In the genomic region with DNA sequence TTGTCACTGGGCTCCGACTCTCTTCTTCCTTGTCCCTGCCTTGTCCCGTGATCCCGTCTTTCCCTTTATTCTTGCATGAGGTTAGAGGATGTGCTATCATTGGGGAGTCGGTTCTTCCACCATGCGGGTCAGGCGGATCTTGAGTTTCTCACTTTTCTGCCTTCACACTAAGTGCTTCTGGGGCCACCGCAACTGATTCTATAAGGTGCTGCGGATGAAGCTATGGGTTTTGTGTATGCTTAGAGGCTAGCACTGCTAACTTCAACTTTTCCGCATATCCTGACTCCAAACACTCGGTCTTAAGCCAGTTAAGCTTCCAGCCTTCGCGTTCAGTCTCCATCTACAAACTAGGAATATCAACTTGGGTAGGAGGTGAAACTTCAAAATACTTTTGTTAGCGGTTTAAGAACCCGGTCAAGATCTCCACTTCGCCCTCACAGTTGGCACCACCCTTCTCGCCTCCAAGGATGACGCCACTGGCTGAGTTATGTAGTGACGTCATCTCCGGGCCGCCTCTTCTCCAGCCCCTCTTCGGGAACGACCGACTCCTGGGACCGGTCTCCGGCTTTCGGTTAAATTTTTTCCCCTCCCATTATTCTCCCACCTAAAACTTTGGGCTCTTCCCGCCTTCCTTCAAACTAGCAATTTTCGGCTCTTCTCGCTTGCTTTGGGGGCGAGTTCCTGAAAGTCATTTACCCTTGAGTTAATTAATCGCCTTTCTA, we compare ENCODE assay signal across 8 mouse cellular contexts. TPM values are rescaled to one million over a fixed set of nuclear protein-coding genes. Genes with fewer than 3 reads are reported as not detected.
A peak's percentile ranks its signal among the peaks of the same experiment; 100 is the strongest.
DNase-seq lines count a peak whose midpoint lies in the region; ATAC-seq and TF ChIP-seq lines count a peak whose summit lies in the region.

No protein-coding gene starts in this region.

- peak overlapping the region; percentile 82 for H3K4me2 ChIP-seq in forebrain, postnatal 0 days (ENCODE audit: low read depth)
- H3K4me2 ChIP-seq in lung, embryonic 16.5 days (ENCODE audit: low read depth, low read length) = peak overlapping the region; percentile 80

- peak overlapping the region; percentile 98 for H3K27ac ChIP-seq in cerebellum, adult 2 months (ENCODE audit: insufficient read depth, low read length)
- H3K27ac ChIP-seq in forebrain, postnatal 0 days (ENCODE audit: low read depth, low read length) = peak overlapping the region; percentile 100
- H3K27ac ChIP-seq in lung, embryonic 16.5 days (ENCODE audit: low read length) = peak overlapping the region; percentile 100
- H3K27ac ChIP-seq in thymus, adult 2 months (ENCODE audit: control insufficient read depth, insufficient read depth, low read length) = peak overlapping the region; percentile 86

- H3K4me1 ChIP-seq in G1E (ENCODE audit: insufficient read depth, low read depth, low read length) = peaks cover 21% of the 10 kb centered on the region
- peaks cover 15% of the 10 kb centered on the region; the same call in 1 of the 2 replicates for H3K4me1 ChIP-seq in cerebellum, adult 2 months (ENCODE audit: control insufficient read depth, insufficient read depth, low read length)
- H3K4me1 ChIP-seq in forebrain, postnatal 0 days (ENCODE audit: insufficient read depth) = peaks cover 6% of the 10 kb centered on the region; the same call in 1 of the 2 replicates
- peaks cover 11% of the 10 kb centered on the region for H3K4me1 ChIP-seq in lung, embryonic 16.5 days (replicated peaks; ENCODE audit: control insufficient read depth, insufficient read depth, low read length)
- H3K4me1 ChIP-seq in thymus, adult 2 months (replicated peaks; ENCODE audit: control insufficient read depth, insufficient read depth, low read length) = peaks cover 13% of the 10 kb centered on the region

- H3K36me3 ChIP-seq in G1E (replicated peaks) = peaks cover 12% of the 10 kb centered on the region
- no peaks in the 10 kb centered on the region for H3K36me3 ChIP-seq in forebrain, postnatal 0 days (ENCODE audit: insufficient read depth)
- no peaks in the 10 kb centered on the region for H3K36me3 ChIP-seq in lung, embryonic 16.5 days (ENCODE audit: control insufficient read depth, insufficient read depth, low read length)
- H3K36me3 ChIP-seq in thymus, adult 2 months (ENCODE audit: control insufficient read depth, insufficient read depth, low read length) = no peaks in the 10 kb centered on the region

- WGBS in cerebellum, adult 2 months = under 1% methylated on average over 31 of the region's 31 CpGs
- 1% methylated on average over 31 of the region's 31 CpGs for WGBS in forebrain, postnatal 0 days
- WGBS in lung, embryonic 16.5 days = under 1% methylated on average over 31 of the region's 31 CpGs
- WGBS in thymus, adult 2 months = 2% methylated on average over 31 of the region's 31 CpGs

- no peak for TF ChIP-seq CTCF in G1E (IDR thresholded peaks at IDR 0.05; ENCODE audit: low read depth, low read length)
- TF ChIP-seq CTCF in cerebellum, adult 2 months (IDR thresholded peaks at IDR 0.05; ENCODE audit: borderline replicate concordance, insufficient read depth, low read depth, low read length) = no peak
- no peak for TF ChIP-seq CTCF in forebrain, postnatal 0 days (IDR thresholded peaks at IDR 0.05; ENCODE audit: low read depth)
- no peak for TF ChIP-seq CTCF in thymus, adult 2 months (IDR thresholded peaks at IDR 0.05; ENCODE audit: borderline replicate concordance, control insufficient read depth, extremely low read depth, insufficient read depth, low read length, poor library complexity)

- H3K4me3 ChIP-seq in G1E (ENCODE audit: low read depth, low read length) = peak overlapping the region; percentile 83
- H3K4me3 ChIP-seq in cerebellum, adult 2 months (replicated peaks; ENCODE audit: insufficient read depth, low read depth, low read length) = peak overlapping the region; percentile 89
- peak overlapping the region; percentile 51 for H3K4me3 ChIP-seq in forebrain, postnatal 0 days (ENCODE audit: low read depth, low read length)
- H3K4me3 ChIP-seq in lung, embryonic 16.5 days (ENCODE audit: low read length) = peak overlapping the region; percentile 93
- H3K4me3 ChIP-seq in thymus, adult 2 months (ENCODE audit: control insufficient read depth, insufficient read depth, low read length) = peak overlapping the region; percentile 57

- no peaks in the 10 kb centered on the region for H3K9me3 ChIP-seq in G1E (replicated peaks)
- no peaks in the 10 kb centered on the region for H3K9me3 ChIP-seq in forebrain, postnatal 0 days (ENCODE audit: low read length)
- no peaks in the 10 kb centered on the region for H3K9me3 ChIP-seq in lung, embryonic 16.5 days (ENCODE audit: control insufficient read depth, low read length)

- peak; percentile 84; the same call in 1 of the 2 replicates for TF ChIP-seq POLR2A in cerebellum, adult 2 months (IDR thresholded peaks at IDR 0.05; ENCODE audit: borderline replicate concordance, insufficient read depth, low read length)
- peak; percentile 53 for TF ChIP-seq POLR2A in thymus, adult 2 months (IDR thresholded peaks at IDR 0.05; ENCODE audit: control insufficient read depth, extremely low read depth, insufficient read depth, low read length, poor library complexity)

- no peaks in the 10 kb centered on the region for H3K27me3 ChIP-seq in G1E (ENCODE audit: insufficient read depth, low read length)
- H3K27me3 ChIP-seq in cerebellum, adult 2 months (ENCODE audit: control insufficient read depth, insufficient read depth, low read length) = no peaks in the 10 kb centered on the region
- H3K27me3 ChIP-seq in forebrain, postnatal 0 days (ENCODE audit: insufficient read depth, low read length) = no peaks in the 10 kb centered on the region
- no peaks in the 10 kb centered on the region for H3K27me3 ChIP-seq in lung, embryonic 16.5 days (ENCODE audit: control insufficient read depth, insufficient read depth, low read depth, low read length)
- no peaks in the 10 kb centered on the region for H3K27me3 ChIP-seq in thymus, adult 2 months (ENCODE audit: control insufficient read depth, insufficient read depth, low read length)

- peak; percentile 51 for ATAC-seq in G1E (ENCODE audit: extremely low read depth, insufficient number of reproducible peaks, low FRiP score, poor library complexity, severe bottlenecking)
- peak; percentile 56 for ATAC-seq in forebrain, postnatal 0 days
- peak; percentile 78 for ATAC-seq in lung, embryonic 16.5 days (ENCODE audit: low read depth)

- peak overlapping the region; percentile 38 for H3K9ac ChIP-seq in forebrain, postnatal 0 days
- H3K9ac ChIP-seq in lung, embryonic 16.5 days (ENCODE audit: low read length) = peak overlapping the region; percentile 72

- peak; percentile 57 for DNase-seq in G1E (ENCODE audit: low spot score)
- DNase-seq in cerebellum, adult 2 months = peak; percentile 94 to 96
- no peak for DNase-seq in forebrain, postnatal 0 days
- DNase-seq in heart, postnatal 4 days = peak; percentile 93
- DNase-seq in layer of hippocampus, adult 8-10 months (ENCODE audit: low spot score in 2 of 2) = peak; percentile 90 to 91
- peak; percentile 87 for DNase-seq in ovary, adult 18-20 months (ENCODE audit: low spot score)
- peak; percentile 87 for DNase-seq in thymus, adult 2 months

RNA-seq across cellular contexts. Expression of a gene that starts 1.5 kb away (rescaled TPM):
- 62.2 and 64.4 TPM in 2 replicates for total RNA-seq in G1E (2014; fragmentation: Nextera tagmentation)
- total RNA-seq in G1E (2017) = 18.6 and 23.7 TPM in 2 replicates
- polyA plus RNA-seq in G1E (2012) = 179 and 193 TPM in 2 replicates
- 42.0 and 50.2 TPM in 2 replicates for polyA plus RNA-seq in cerebellum, adult 2 months (2012; rRNA removed)
- 36.7 and 57.5 TPM in 2 replicates for total RNA-seq in forebrain, postnatal 0 days (2014; rRNA removed)
- polyA plus RNA-seq in forebrain, postnatal 0 days (2015; fragmentation: Nextera tagmentation; extraction: Ambion mirVana) = 9.4 and 11.0 TPM in 2 replicates
- 10 to 100 TPM; 36.8 to 39.3 TPM for total RNA-seq in heart, postnatal 4 days (2021)
- 10 to 100 TPM; 43.3 to 50.2 (median 47.1) TPM for total RNA-seq in layer of hippocampus, adult 8-10 months (2022)
- 13.1 and 13.2 TPM in 2 replicates for polyA plus RNA-seq in lung, embryonic 16.5 days (2015; fragmentation: Nextera tagmentation; extraction: Ambion mirVana)
- 81.3 and 100 TPM in 2 replicates for polyA plus RNA-seq in thymus, adult 2 months (2012; rRNA removed)

RNA-seq across cellular contexts. Expression of a gene that starts 11.7 kb away (rescaled TPM):
- total RNA-seq in G1E (2014; fragmentation: Nextera tagmentation) (105 TPM in 2 replicates), G1E (2017) (319 and 383 TPM in 2 replicates)
- 49.5 and 52.0 TPM in 2 replicates for polyA plus RNA-seq in G1E (2012)
- polyA plus RNA-seq in cerebellum, adult 2 months (2012; rRNA removed) = 78.2 and 84.0 TPM in 2 replicates
- 114 and 122 TPM in 2 replicates for total RNA-seq in forebrain, postnatal 0 days (2014; rRNA removed)
- 197 and 211 TPM in 2 replicates for polyA plus RNA-seq in forebrain, postnatal 0 days (2015; fragmentation: Nextera tagmentation; extraction: Ambion mirVana)
- total RNA-seq in heart, postnatal 4 days (2021) = 100 to 1,000 TPM; 105 to 110 TPM
- total RNA-seq in layer of hippocampus, adult 8-10 months (2022) = 10 to 100 TPM; 89.6 to 93.3 (median 91.9) TPM
- polyA plus RNA-seq in lung, embryonic 16.5 days (2015; fragmentation: Nextera tagmentation; extraction: Ambion mirVana) = 281 and 310 TPM in 2 replicates
- 61.0 and 66.8 TPM in 2 replicates for polyA plus RNA-seq in thymus, adult 2 months (2012; rRNA removed)

RNA-seq across cellular contexts. Expression of a gene that starts 53.3 kb away (rescaled TPM):
- total RNA-seq in G1E (2014; fragmentation: Nextera tagmentation) (21.6 and 22.7 TPM in 2 replicates), G1E (2017) (23.9 and 35.0 TPM in 2 replicates)
- 166 and 224 TPM in 2 replicates for polyA plus RNA-seq in G1E (2012)
- 89.6 and 98.6 TPM in 2 replicates for polyA plus RNA-seq in cerebellum, adult 2 months (2012; rRNA removed)
- 40.1 and 61.2 TPM in 2 replicates for total RNA-seq in forebrain, postnatal 0 days (2014; rRNA removed)
- 105 and 130 TPM in 2 replicates for polyA plus RNA-seq in forebrain, postnatal 0 days (2015; fragmentation: Nextera tagmentation; extraction: Ambion mirVana)
- total RNA-seq in heart, postnatal 4 days (2021) = 10 to 100 TPM; 70.3 to 77.9 TPM
- total RNA-seq in layer of hippocampus, adult 8-10 months (2022) = 10 to 100 TPM; 53.2 to 76.7 (median 67.9) TPM
- 34.8 and 39.1 TPM in 2 replicates for polyA plus RNA-seq in lung, embryonic 16.5 days (2015; fragmentation: Nextera tagmentation; extraction: Ambion mirVana)
- 225 and 228 TPM in 2 replicates for polyA plus RNA-seq in thymus, adult 2 months (2012; rRNA removed)
